Mouse (Mus musculus) olfactory bulb, adult 2 months (tissue): ENCODE measurements around the gene Enox2. TPM values are rescaled to one million over a fixed set of nuclear protein-coding genes. Genes with fewer than 3 reads are reported as not detected.

ENCODE experiments used
- H3K27ac ChIP-seq: fragments of 200-500 bp; 2 replicates; pipeline ENCODE4 v1.5.1; 2012; ENCODE audit warnings: low read depth, low read length; ENCODE audit not compliant: insufficient read depth
- H3K4me1 ChIP-seq: fragments of 200-500 bp; 2 replicates; pipeline ENCODE4 v1.6.1; 2012; ENCODE audit warnings: low read length; ENCODE audit not compliant: control insufficient read depth, insufficient read depth
- H3K4me3 ChIP-seq: fragments of 200-500 bp; 2 replicates; pipeline ENCODE4 v1.5.1; 2012; ENCODE audit warnings: mild to moderate bottlenecking, low read depth, low read length, moderate library complexity; ENCODE audit not compliant: insufficient read depth
- CTCF ChIP-seq: fragments of 200-500 bp; IDR thresholded peaks from 2 replicates; pipeline ENCODE4 v1.5.1; 2012; ENCODE audit warnings: low read depth, mild to moderate bottlenecking, low read length, moderate library complexity; ENCODE audit not compliant: insufficient read depth
- POLR2A ChIP-seq: fragments of 200-500 bp; IDR thresholded peaks from 2 replicates; pipeline ENCODE4 v1.6.1; 2012; ENCODE audit warnings: mild to moderate bottlenecking, low read depth, low read length, moderate library complexity; ENCODE audit not compliant: insufficient read depth
- WGBS: fragments of 180-500 bp; shearing (Covaris S2); methylation state at CpG from one replicate; pipeline ENCODE4 v1.1.7; 2018; 5-methylcytosine and 5-hydroxymethylcytosine counted together
- polyA plus RNA-seq: library from polyadenylated mRNA; stranded (reverse); fragments of >200 nt; gene quantifications from 2 replicates; pipeline ENCODE4 v1.2.4, GENCODE M21; 2012; ENCODE audit warnings: low replicate concordance; ENCODE audit not compliant: missing spikeins, insufficient read depth, insufficient read length

Enox2 gene
- polyA plus RNA-seq, 1 experiment: not detected

DNA sequence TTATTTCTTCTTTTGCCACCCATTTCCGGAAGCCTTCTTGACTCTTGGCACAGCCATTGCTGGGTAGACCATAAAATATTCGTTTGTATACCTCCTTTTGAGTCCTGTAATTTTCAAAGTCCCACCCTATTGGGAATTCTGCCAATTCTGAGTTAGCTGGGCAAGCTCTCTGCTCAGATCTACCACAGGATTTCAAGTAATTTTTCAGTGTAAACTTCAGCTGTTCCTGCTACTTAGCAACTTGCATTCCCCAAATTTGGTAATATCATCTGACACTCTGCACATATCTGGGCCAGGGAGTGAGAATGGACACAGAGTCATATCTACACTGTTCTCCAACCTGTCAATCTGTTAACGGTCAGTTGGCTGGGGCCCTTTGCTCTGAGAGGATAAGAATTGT, 214.5 kb downstream of the Enox2 start:
- TF ChIP-seq POLR2A (no peak), CTCF (no peak)
- no peak overlapping the region for H3K4me3 ChIP-seq
- WGBS: 52% methylated on average over 3 of the region's 3 CpGs
- no peak overlapping the region for H3K27ac ChIP-seq
- no peaks in the 10 kb centered on the region for H3K4me1 ChIP-seq

DNA sequence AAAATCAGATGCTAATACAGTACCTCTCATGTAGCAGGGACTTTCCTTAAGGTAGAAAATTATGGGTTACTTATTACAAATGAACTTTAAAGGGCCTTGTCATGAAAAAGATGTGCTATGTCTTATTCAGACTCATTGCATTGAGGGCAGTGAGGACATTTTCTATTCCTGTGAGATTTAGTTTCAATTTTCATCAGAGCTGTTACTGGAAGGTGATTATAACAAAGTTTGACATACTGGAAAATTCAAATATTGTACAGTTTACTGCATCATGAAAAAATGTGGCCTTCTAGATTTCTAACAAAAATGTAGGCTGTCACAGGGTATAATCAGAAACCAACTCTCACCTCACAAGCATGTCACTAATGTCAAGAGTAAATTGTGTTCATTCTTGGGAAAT, 242.9 kb downstream of the Enox2 start:
- no peak overlapping the region for H3K4me3 ChIP-seq
- H3K4me1 ChIP-seq: no peaks in the 10 kb centered on the region
- no peak overlapping the region for H3K27ac ChIP-seq
- TF ChIP-seq POLR2A (no peak), CTCF (no peak)

DNA sequence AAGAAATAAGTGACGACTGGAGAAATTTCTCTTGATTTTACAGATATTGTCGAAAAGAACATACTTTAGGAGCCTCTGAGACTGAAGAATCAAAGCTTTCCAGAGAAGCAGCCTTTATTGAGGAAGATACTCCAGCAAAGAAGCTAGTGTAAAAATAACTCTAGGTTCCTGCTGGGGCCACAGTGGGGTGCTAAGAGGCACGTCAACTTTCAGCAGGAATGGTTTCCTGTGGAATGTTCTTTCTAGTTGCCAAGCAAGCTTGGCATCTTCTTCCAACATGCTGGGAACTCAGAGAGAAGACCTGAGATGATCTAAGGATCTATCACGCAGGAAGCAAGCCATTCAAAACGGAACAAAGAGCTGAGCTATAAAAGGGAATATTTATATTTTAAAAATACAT, 278.3 kb downstream of the Enox2 start:
- 49% methylated on average over 5 of the region's 5 CpGs for WGBS
- no peak for TF ChIP-seq CTCF
- TF ChIP-seq POLR2A: no peak
- Histone ChIP-seq H3K27ac (no peak overlapping the region), H3K4me1 (no peaks in the 10 kb centered on the region), H3K4me3 (no peak overlapping the region)

- Histone ChIP-seq H3K4me1 (no peaks in the 10 kb centered on the region), H3K4me3 (no peak overlapping the region), H3K27ac (no peak overlapping the region)
- WGBS: 96% methylated on average over 1 of the region's 1 CpGs
- no peak for TF ChIP-seq CTCF
- no peak for TF ChIP-seq POLR2A
These were observed 282.4 kb downstream of the Enox2 start for GRCm38 (mm10) chrX:49005655-49006054.

DNA sequence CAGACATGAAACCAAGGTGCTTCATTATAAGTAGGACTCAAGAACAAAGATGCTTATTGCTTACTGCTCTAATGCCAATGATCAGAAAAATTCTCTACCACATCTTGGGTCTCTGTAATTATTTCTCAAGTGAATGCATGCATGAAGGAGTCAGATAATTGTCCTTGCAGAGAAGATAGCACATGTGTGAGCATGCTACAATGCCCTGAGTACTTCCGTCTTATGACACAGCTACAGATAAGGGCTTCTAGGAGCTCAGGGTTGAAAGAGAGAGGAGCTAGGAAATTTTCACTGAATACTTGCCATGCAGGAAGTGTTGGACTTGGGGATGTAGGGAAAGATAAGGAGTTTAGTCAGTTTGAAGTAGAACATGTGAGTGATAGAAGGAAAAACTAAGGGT, 285.2 kb downstream of the Enox2 start:
- Histone ChIP-seq H3K4me3 (no peak overlapping the region), H3K27ac (no peak overlapping the region), H3K4me1 (no peaks in the 10 kb centered on the region)
- 81% methylated on average over 1 of the region's 1 CpGs for WGBS
- no peak for TF ChIP-seq CTCF
- no peak for TF ChIP-seq POLR2A

GRCm38 (mm10) chrX:48985653-48986052, 302.4 kb downstream of the Enox2 start:
- Histone ChIP-seq H3K4me3 (no peak overlapping the region), H3K27ac (no peak overlapping the region), H3K4me1 (no peaks in the 10 kb centered on the region)
- no peak for TF ChIP-seq CTCF
- no peak for TF ChIP-seq POLR2A
- 79% methylated on average over 5 of the region's 5 CpGs for WGBS

- Histone ChIP-seq H3K4me1 (no peaks in the 10 kb centered on the region), H3K4me3 (no peak overlapping the region), H3K27ac (no peak overlapping the region)
- 67% methylated on average over 2 of the region's 2 CpGs for WGBS
- TF ChIP-seq POLR2A (no peak), CTCF (no peak)
These were observed 303.6 kb downstream of the Enox2 start for GRCm38 (mm10) chrX:48984451-48984850.

Other genes with a start within 250 kb of the Enox2 start
- gene Arhgap36, start 175.7 kb upstream of the Enox2 start, polyA plus RNA-seq: not detected in 2 replicates